Mouse (Mus musculus) limb, embryonic 11.5 days (tissue): ENCODE measurements at regions not wholly inside any gene's neighbourhood (a gene's known extent, or its start where the extent isn't known, plus 50 kb on each side); places are given as distances from the start of the nearest gene placed in this dataset.

Experiments used
- ATAC-seq: fragments of 200-750 bp; cut with Nextera tagmentation; 2 replicates; pipeline ENCODE4 v1.8.0; 2017; ENCODE audit warnings: low read depth; ENCODE audit not compliant: insufficient number of reproducible peaks, low FRiP score, low TSS enrichment
- DNase-seq: peaks from one replicate; pipeline ENCODE4 v3.0.0-alpha.2; 2015; ENCODE audit warnings: low spot score
- H3K27ac ChIP-seq: fragments of 300-500 bp; sonication (generic); replicated peaks from 2 replicates; pipeline ENCODE4 v1.5.1; 2014; ENCODE audit warnings: low read depth, mild to moderate bottlenecking, low read length
- H3K27me3 ChIP-seq: fragments of 300-500 bp; sonication (generic); 2 replicates; pipeline ENCODE4 v1.6.1; 2014; ENCODE audit warnings: mild to moderate bottlenecking, low read length, mixed read lengths; ENCODE audit not compliant: control insufficient read depth, insufficient read depth
- H3K36me3 ChIP-seq: fragments of 300-500 bp; sonication (generic); 2 replicates; pipeline ENCODE4 v1.6.1; 2014; ENCODE audit warnings: mild to moderate bottlenecking, low read length, moderate library complexity, mixed read lengths; ENCODE audit not compliant: control insufficient read depth, insufficient read depth
- H3K4me1 ChIP-seq: fragments of 300-500 bp; sonication (generic); 2 replicates; pipeline ENCODE4 v1.6.1; 2014; ENCODE audit warnings: low read length, mixed read lengths; ENCODE audit not compliant: control insufficient read depth, insufficient read depth
- H3K4me2 ChIP-seq: fragments of 300-500 bp; sonication (generic); 2 replicates; pipeline ENCODE4 v1.6.1; 2014; ENCODE audit warnings: low read depth, mild to moderate bottlenecking, moderate library complexity; ENCODE audit not compliant: severe bottlenecking
- H3K4me3 ChIP-seq: fragments of 300-500 bp; sonication (generic); 2 replicates; pipeline ENCODE4 v1.5.1; 2014; ENCODE audit warnings: low read depth, low read length
- H3K9ac ChIP-seq: fragments of 300-500 bp; sonication (generic); 2 replicates; pipeline ENCODE4 v1.6.1; 2014; ENCODE audit warnings: mild to moderate bottlenecking, low read length
- H3K9me3 ChIP-seq: fragments of 300-500 bp; sonication (generic); 2 replicates; pipeline ENCODE4 v1.6.1; 2016; ENCODE audit warnings: low read length; ENCODE audit not compliant: control insufficient read depth
- WGBS: fragments of 180-500 bp; shearing (Covaris S2); extraction: QIAGEN DNeasy Blood & Tissue Kit; methylation state at CpG from one replicate; pipeline ENCODE4 v1.1.7; 2014; 5-methylcytosine and 5-hydroxymethylcytosine counted together

- no peaks in the 10 kb centered on the region for H3K4me1 ChIP-seq
- no peak overlapping the region for H3K9ac ChIP-seq
- no peaks in the 10 kb centered on the region for H3K27me3 ChIP-seq
- DNase-seq (no peak), ATAC-seq (no peak)
- no peak overlapping the region for H3K27ac ChIP-seq
- no peak overlapping the region for H3K4me2 ChIP-seq
- H3K36me3 ChIP-seq = no peaks in the 10 kb centered on the region
- no peaks in the 10 kb centered on the region for H3K9me3 ChIP-seq
- 89% methylated on average over 5 of the region's 5 CpGs for WGBS
- no peak overlapping the region for H3K4me3 ChIP-seq
Measured at GRCm38 (mm10) chr3:103408724-103409123, 129.6 kb downstream of the Trim33 start.

- Histone ChIP-seq H3K27me3 (no peaks in the 10 kb centered on the region), H3K4me3 (no peak overlapping the region), H3K36me3 (no peaks in the 10 kb centered on the region), H3K27ac (no peak overlapping the region), H3K4me2 (no peak overlapping the region), H3K4me1 (no peaks in the 10 kb centered on the region), H3K9ac (no peak overlapping the region), H3K9me3 (no peaks in the 10 kb centered on the region)
- DNase-seq (no peak), ATAC-seq (no peak)
- 90% methylated on average over 2 of the region's 2 CpGs for whole genome bisulfite sequencing
Measured at GRCm38 (mm10) chr3:103412247-103412646, 133.2 kb downstream of the Trim33 start.

- no peaks in the 10 kb centered on the region for H3K9me3 ChIP-seq
- H3K4me2 ChIP-seq = no peak overlapping the region
- peaks cover 8% of the 10 kb centered on the region for H3K4me1 ChIP-seq
- no peaks in the 10 kb centered on the region for H3K27me3 ChIP-seq
- ATAC-seq (no peak), DNase-seq (no peak)
- H3K4me3 ChIP-seq = no peak overlapping the region
- H3K36me3 ChIP-seq = no peaks in the 10 kb centered on the region
- 36% methylated on average over 8 of the region's 8 CpGs for WGBS
- H3K9ac ChIP-seq = no peak overlapping the region
- no peak overlapping the region for H3K27ac ChIP-seq
Measured at GRCm38 (mm10) chr3:103415051-103415695, 136.1 kb downstream of the Trim33 start.

GRCm38 (mm10) chr3:103416296-103416695 is 137.2 kb downstream of the Trim33 start:
- Histone ChIP-seq H3K9me3 (no peaks in the 10 kb centered on the region), H3K9ac (no peak overlapping the region), H3K4me3 (no peak overlapping the region), H3K4me1 (peaks cover 9% of the 10 kb centered on the region), H3K36me3 (no peaks in the 10 kb centered on the region), H3K4me2 (no peak overlapping the region), H3K27ac (no peak overlapping the region), H3K27me3 (no peaks in the 10 kb centered on the region)
- ATAC-seq = no peak
- no peak for DNase-seq
- WGBS = 77% methylated on average over 2 of the region's 2 CpGs

- H3K4me1 ChIP-seq = peaks cover 9% of the 10 kb centered on the region
- no peaks in the 10 kb centered on the region for H3K36me3 ChIP-seq
- no peak for ATAC-seq
- H3K9ac ChIP-seq = no peak overlapping the region
- H3K9me3 ChIP-seq = no peaks in the 10 kb centered on the region
- no peak overlapping the region for H3K27ac ChIP-seq
- DNase-seq = no peak
- WGBS = 95% methylated on average over 4 of the region's 4 CpGs
- no peak overlapping the region for H3K4me2 ChIP-seq
- H3K4me3 ChIP-seq = no peak overlapping the region
- no peaks in the 10 kb centered on the region for H3K27me3 ChIP-seq
Measured at GRCm38 (mm10) chr3:103417781-103418180, 138.7 kb downstream of the Trim33 start.

GRCm38 (mm10) chr3:103419761-103420620 is 140.9 kb downstream of the Trim33 start:
- Histone ChIP-seq H3K4me1 (peaks cover 9% of the 10 kb centered on the region), H3K9ac (no peak overlapping the region; the same call in 1 of the 2 replicates), H3K27me3 (no peaks in the 10 kb centered on the region), H3K9me3 (no peaks in the 10 kb centered on the region), H3K27ac (peak overlapping the region; percentile 18; the same call in 1 of the 2 replicates), H3K4me2 (no peak overlapping the region), H3K4me3 (no peak overlapping the region), H3K36me3 (no peaks in the 10 kb centered on the region)
- DNase-seq = peak; percentile 47
- ATAC-seq = peak; percentile 44; the same call in 1 of the 2 replicates
- WGBS = 21% methylated on average over 4 of the region's 4 CpGs

- Histone ChIP-seq H3K4me1 (peaks cover 9% of the 10 kb centered on the region), H3K27me3 (no peaks in the 10 kb centered on the region), H3K27ac (no peak overlapping the region; the same call in 1 of the 2 replicates), H3K9ac (no peak overlapping the region), H3K36me3 (no peaks in the 10 kb centered on the region), H3K9me3 (no peaks in the 10 kb centered on the region), H3K4me3 (no peak overlapping the region), H3K4me2 (no peak overlapping the region)
- DNase-seq = no peak
- ATAC-seq = no peak
- WGBS = 84% methylated on average over 12 of the region's 12 CpGs
Measured at GRCm38 (mm10) chr3:103420621-103421274, 141.7 kb downstream of the Trim33 start.

- 69% methylated on average over 9 of the region's 9 CpGs for WGBS
- H3K4me2 ChIP-seq = no peak overlapping the region
Measured at GRCm38 (mm10) chr3:103421275-103421621, 142.2 kb downstream of the Trim33 start.

More at GRCm38 (mm10) chr3:103421275-103421621, 142.2 kb downstream of the Trim33 start:
- Histone ChIP-seq H3K9ac (no peak overlapping the region), H3K27ac (no peak overlapping the region), H3K9me3 (no peaks in the 10 kb centered on the region), H3K36me3 (no peaks in the 10 kb centered on the region), H3K27me3 (no peaks in the 10 kb centered on the region), H3K4me1 (peaks cover 9% of the 10 kb centered on the region), H3K4me3 (no peak overlapping the region)
- no peak for DNase-seq
- no peak for ATAC-seq
